Mouse (Mus musculus): Measurements from ENCODE around the gene Pnmal1.

- TF ChIP-seq CTCF (conservative IDR thresholded peaks at IDR 0.05; ENCODE audit: low read length) (no peak), POU5F1 (IDR thresholded peaks at IDR 0.05; ENCODE audit: borderline replicate concordance, low read length) (no peak), NANOG (IDR thresholded peaks at IDR 0.05; ENCODE audit: borderline replicate concordance, low read length) (no peak)
Observed at GRCm38 (mm10) chr7:16922360-16922973, 37.0 kb upstream of the Pnmal1 start.
